Mouse (Mus musculus) kidney, embryonic 15.5 days (tissue): ENCODE results near the gene Dmrt3. TPM values are rescaled to one million over a fixed set of nuclear protein-coding genes. Genes with fewer than 3 reads are reported as not detected.

Experiments
- ATAC-seq: fragments of 200-750 bp; cut with Nextera tagmentation; replicated peaks from 2 replicates; pipeline ENCODE4 v1.8.0; 2017; ENCODE audit warnings: moderate TSS enrichment; ENCODE audit not compliant: low FRiP score
- H3K27ac ChIP-seq: fragments of 300-500 bp; sonication (generic); 2 replicates; pipeline ENCODE4 v1.5.1; 2015; ENCODE audit warnings: mild to moderate bottlenecking, inconsistent platforms
- H3K27me3 ChIP-seq: fragments of 300-500 bp; sonication (generic); 2 replicates; pipeline ENCODE4 v1.6.1; 2015; ENCODE audit warnings: inconsistent platforms
- H3K36me3 ChIP-seq: fragments of 300-500 bp; sonication (generic); 2 replicates; pipeline ENCODE4 v1.6.1; 2015; ENCODE audit warnings: inconsistent platforms
- H3K4me1 ChIP-seq: fragments of 300-500 bp; sonication (generic); 2 replicates; pipeline ENCODE4 v1.6.1; 2015; ENCODE audit warnings: inconsistent platforms
- H3K4me2 ChIP-seq: fragments of 300-500 bp; sonication (generic); 2 replicates; pipeline ENCODE4 v1.6.1; 2015; ENCODE audit warnings: moderate library complexity, mild to moderate bottlenecking, inconsistent platforms
- H3K4me3 ChIP-seq: fragments of 300-500 bp; sonication (generic); replicated peaks from 2 replicates; pipeline ENCODE4 v1.5.1; 2015; ENCODE audit warnings: mild to moderate bottlenecking, inconsistent platforms
- H3K9ac ChIP-seq: fragments of 300-500 bp; sonication (generic); 2 replicates; pipeline ENCODE4 v1.6.1; 2015; ENCODE audit warnings: mild to moderate bottlenecking, inconsistent platforms
- H3K9me3 ChIP-seq: fragments of 300-500 bp; sonication (generic); replicated peaks from 2 replicates; pipeline ENCODE4 v1.6.1; 2016; ENCODE audit warnings: inconsistent platforms
- WGBS: fragments of 180-500 bp; shearing (Covaris S2); methylation state at CpG from one replicate; pipeline ENCODE4 v1.1.7; 2015; ENCODE audit warnings: mixed read lengths; 5-methylcytosine and 5-hydroxymethylcytosine counted together
- polyA plus RNA-seq: library from polyadenylated mRNA; unstranded; fragments of >200 nt; fragmentation: Nextera tagmentation; extraction: Ambion mirVana; gene quantifications from 2 replicates; pipeline ENCODE4 v1.2.1, GENCODE M21; 2015

The Dmrt3 gene
- polyA plus RNA-seq, 1 experiment from 2014 or later, result not detected

- Histone ChIP-seq H3K4me2 (no peak overlapping the region), H3K9ac (no peak overlapping the region), H3K36me3 (no peaks in the 10 kb centered on the region), H3K4me1 (peaks cover 31% of the 10 kb centered on the region), H3K4me3 (no peak overlapping the region), H3K27ac (no peak overlapping the region), H3K9me3 (no peaks in the 10 kb centered on the region), H3K27me3 (peaks cover 100% of the 10 kb centered on the region)
- 2% methylated on average over 17 of the region's 17 CpGs for WGBS
- ATAC-seq, result no peak
These were observed 60.6 kb downstream of the Dmrt3 start for GRCm38 (mm10) chr19:25670571-25671285.

DNA sequence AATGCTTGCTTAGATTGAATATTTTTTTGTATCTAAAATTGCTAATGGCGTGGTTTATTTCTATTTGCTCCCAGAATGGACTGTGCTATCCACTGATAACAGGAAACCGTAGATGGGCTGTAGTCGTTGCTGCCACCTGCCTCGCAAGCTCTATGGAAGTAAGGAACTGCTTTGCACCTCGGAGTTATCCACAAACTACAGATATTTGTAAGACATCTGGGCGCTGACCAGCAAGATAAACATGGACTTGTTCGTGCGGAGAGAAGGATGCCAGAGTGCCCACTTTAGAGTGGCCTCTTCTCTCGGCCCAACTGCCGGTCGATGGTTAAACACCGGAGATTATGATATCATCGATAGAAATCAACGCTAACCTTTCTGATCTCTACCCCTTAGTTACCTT is 61.6 kb downstream of the Dmrt3 start:
- Histone ChIP-seq H3K27ac (no peak overlapping the region), H3K9me3 (no peaks in the 10 kb centered on the region), H3K9ac (no peak overlapping the region), H3K4me2 (peak overlapping the region; percentile 73), H3K4me1 (peaks cover 24% of the 10 kb centered on the region), H3K36me3 (no peaks in the 10 kb centered on the region), H3K27me3 (peaks cover 100% of the 10 kb centered on the region), H3K4me3 (peak overlapping the region; percentile 45)
- under 1% methylated on average over 14 of the region's 14 CpGs for WGBS
- ATAC-seq, result peak; percentile 15; the same call in 1 of the 2 replicates

DNA sequence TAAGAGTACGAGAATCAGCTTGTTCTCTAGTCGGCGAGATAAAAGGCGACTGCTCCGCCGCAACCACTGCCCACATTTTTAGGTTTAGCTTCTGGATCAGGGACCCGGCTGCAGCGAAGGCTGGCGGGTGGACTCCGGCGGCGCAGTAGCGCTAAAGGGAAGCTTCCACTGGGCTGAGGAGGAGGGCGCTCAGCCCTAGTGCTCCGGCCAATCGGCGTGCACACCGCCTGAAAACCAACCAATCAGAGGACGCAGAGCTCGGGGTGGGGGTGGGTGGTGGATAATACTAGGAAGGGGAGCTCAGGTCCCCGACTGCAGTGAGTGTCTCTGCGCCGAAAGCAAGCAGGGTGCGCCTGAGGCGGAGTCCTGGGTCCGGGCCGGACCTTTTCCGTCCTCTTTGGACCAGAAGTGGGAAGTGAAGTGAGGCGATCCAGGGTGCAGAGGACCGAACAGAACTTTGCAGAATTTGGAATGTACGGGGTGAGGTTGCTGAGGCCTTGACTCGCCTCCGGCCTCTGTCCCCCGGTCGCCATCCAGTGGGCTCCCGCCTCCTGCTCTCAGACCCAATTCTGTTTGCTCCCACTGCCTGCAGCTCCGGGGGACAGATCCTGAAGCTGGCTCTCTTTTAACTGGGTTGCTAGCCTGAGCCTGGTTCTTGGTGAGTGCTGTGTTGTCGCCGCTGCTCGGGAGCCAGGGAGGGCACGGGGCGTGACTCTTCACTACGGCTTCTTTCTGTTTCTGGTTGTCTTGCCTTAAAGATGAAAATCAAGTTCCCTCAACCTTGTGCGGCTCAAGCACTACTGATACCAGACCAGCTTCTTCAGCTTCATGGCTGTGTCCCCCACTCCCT is 62.2 kb downstream of the Dmrt3 start, which contains the start of gene Dmrt2:
Gene Dmrt2 (plus strand): TSS at position 311 of the 850 bp plus-strand sequence.
- Histone ChIP-seq H3K9me3 (no peaks in the 10 kb centered on the region), H3K9ac (no peak within 1 kb of the TSS), H3K27me3 (peaks cover 99% of the 10 kb centered on the region), H3K4me3 (peak within 1 kb of the TSS; percentile 45), H3K36me3 (no peaks in the 10 kb centered on the region), H3K27ac (no peak within 1 kb of the TSS), H3K4me1 (peaks cover 24% of the 10 kb centered on the region), H3K4me2 (peak within 1 kb of the TSS; percentile 73)
- under 1% methylated on average over 44 of the region's 44 CpGs for WGBS
- ATAC-seq, result peak; percentile 97

Other genes with a start within 250 kb of the Dmrt3 start
- gene Dmrt1, start 104.7 kb upstream of the Dmrt3 start, polyA plus RNA-seq, result not detected in 2 replicates
- 2.0 and 2.1 TPM in 2 replicates for gene Dmrt2, start 62.1 kb downstream of the Dmrt3 start, polyA plus RNA-seq